Comparison of ENCODE assay signal across 14 mouse cellular contexts in genomic region chr9:62205264-62205663, GRCm38 (mm10).
DNase-seq lines count a peak whose midpoint lies in the region; ATAC-seq lines count a peak whose summit lies in the region.
"Had no signal": no experiment of that assay in that cellular context is flagged by ENCODE, and none has a peak within 500 bp of the region (broad histone marks: within the 10 kb centered on the region; RNA-seq: fewer than 3 reads in every experiment).

No protein-coding gene starts in this region.

- H3K27ac ChIP-seq in kidney, embryonic 15.5 days: 0 out of 2 replicates have a peak overlapping the region, but pooled peaks have one; percentile 32
- H3K27ac ChIP-seq in kidney, embryonic 16.5 days (ENCODE audit: low read length): no peak overlapping the region
- peak overlapping the region; percentile 75 for H3K27ac ChIP-seq in brown adipose tissue, adult 24 weeks (replicated peaks; ENCODE audit: low read depth, low read length)
- no peak overlapping the region for H3K27ac ChIP-seq in embryonic facial prominence, embryonic 11.5 days (replicated peaks; ENCODE audit: low read depth, low read length)
- H3K27ac ChIP-seq in lung, embryonic 16.5 days (ENCODE audit: low read length): no peak overlapping the region
- H3K27ac ChIP-seq: embryonic facial prominence, embryonic 15.5 days; forebrain, embryonic 15.5 days; liver, embryonic 14.5 days had no signal

- H3K4me3 ChIP-seq in kidney, embryonic 15.5 days (replicated peaks): no peak overlapping the region
- H3K4me3 ChIP-seq in kidney, embryonic 16.5 days (ENCODE audit: low read length): no peak overlapping the region
- H3K4me3 ChIP-seq in brown adipose tissue, adult 24 weeks (ENCODE audit: insufficient read depth, low read depth, low read length): no peak overlapping the region
- H3K4me3 ChIP-seq in embryonic facial prominence, embryonic 11.5 days (ENCODE audit: low read depth, low read length): no peak overlapping the region
- no peak overlapping the region for H3K4me3 ChIP-seq in lung, embryonic 16.5 days (ENCODE audit: low read length)
- H3K4me3 ChIP-seq: embryonic facial prominence, embryonic 15.5 days; forebrain, embryonic 15.5 days had no signal

- no peaks in the 10 kb centered on the region for H3K9me3 ChIP-seq in kidney, embryonic 15.5 days (replicated peaks)
- H3K9me3 ChIP-seq in kidney, embryonic 16.5 days (ENCODE audit: low read length): no peaks in the 10 kb centered on the region
- no peaks in the 10 kb centered on the region for H3K9me3 ChIP-seq in embryonic facial prominence, embryonic 11.5 days (replicated peaks; ENCODE audit: control insufficient read depth, low read length)
- no peaks in the 10 kb centered on the region for H3K9me3 ChIP-seq in lung, embryonic 16.5 days (ENCODE audit: control insufficient read depth, low read length)
- H3K9me3 ChIP-seq: embryonic facial prominence, embryonic 15.5 days; forebrain, embryonic 15.5 days had no signal

- H3K36me3 ChIP-seq in kidney, embryonic 15.5 days: no peaks in the 10 kb centered on the region
- H3K36me3 ChIP-seq in kidney, embryonic 16.5 days (ENCODE audit: insufficient read depth, low read length): no peaks in the 10 kb centered on the region
- H3K36me3 ChIP-seq in embryonic facial prominence, embryonic 11.5 days (replicated peaks; ENCODE audit: control insufficient read depth, insufficient read depth, low read depth, low read length): no peaks in the 10 kb centered on the region
- no peaks in the 10 kb centered on the region for H3K36me3 ChIP-seq in lung, embryonic 16.5 days (ENCODE audit: control insufficient read depth, insufficient read depth, low read length)
- H3K36me3 ChIP-seq: embryonic facial prominence, embryonic 15.5 days; forebrain, embryonic 15.5 days had no signal

- WGBS in kidney, embryonic 15.5 days: 57% methylated on average over 4 of the region's 4 CpGs
- 53% methylated on average over 4 of the region's 4 CpGs for WGBS in kidney, embryonic 16.5 days
- WGBS in embryonic facial prominence, embryonic 11.5 days: 45% methylated on average over 4 of the region's 4 CpGs
- 41% methylated on average over 4 of the region's 4 CpGs for WGBS in lung, embryonic 16.5 days

- H3K27me3 ChIP-seq in kidney, embryonic 15.5 days: no peaks in the 10 kb centered on the region
- H3K27me3 ChIP-seq in kidney, embryonic 16.5 days (ENCODE audit: insufficient read depth, low read length): no peaks in the 10 kb centered on the region
- H3K27me3 ChIP-seq in embryonic facial prominence, embryonic 11.5 days (ENCODE audit: control insufficient read depth, insufficient read depth, low read length): no peaks in the 10 kb centered on the region
- H3K27me3 ChIP-seq in lung, embryonic 16.5 days (ENCODE audit: control insufficient read depth, insufficient read depth, low read depth, low read length): no peaks in the 10 kb centered on the region
- H3K27me3 ChIP-seq: embryonic facial prominence, embryonic 15.5 days; forebrain, embryonic 15.5 days had no signal

- no peak overlapping the region for H3K9ac ChIP-seq in kidney, embryonic 15.5 days
- no peak overlapping the region for H3K9ac ChIP-seq in kidney, embryonic 16.5 days (replicated peaks; ENCODE audit: low read length)
- H3K9ac ChIP-seq in embryonic facial prominence, embryonic 11.5 days (replicated peaks; ENCODE audit: low read length): no peak overlapping the region
- H3K9ac ChIP-seq in lung, embryonic 16.5 days (ENCODE audit: low read length): no peak overlapping the region
- H3K9ac ChIP-seq: embryonic facial prominence, embryonic 15.5 days; forebrain, embryonic 15.5 days; liver, embryonic 14.5 days had no signal

- peak; percentile 24 for DNase-seq in embryonic facial prominence, embryonic 11.5 days (ENCODE audit: low spot score)
- DNase-seq in urinary bladder, adult 18-20 months (ENCODE audit: low spot score in 2 of 2): no peak
- DNase-seq in left cerebral cortex, adult 9 months (ENCODE audit: low spot score in 2 of 2): no peak
- DNase-seq: cerebellum, adult 2 months; thymus, adult 2 months had no signal

- ATAC-seq in kidney, embryonic 15.5 days (replicated peaks; ENCODE audit: low FRiP score): no peak
- no peak for ATAC-seq in kidney, embryonic 16.5 days (ENCODE audit: low FRiP score, low TSS enrichment)
- no peak for ATAC-seq in embryonic facial prominence, embryonic 11.5 days (replicated peaks; ENCODE audit: insufficient number of reproducible peaks, low FRiP score, low TSS enrichment, low read depth)
- peak; percentile 28; the same call in 1 of the 2 replicates for ATAC-seq in lung, embryonic 16.5 days (ENCODE audit: low read depth)
- no peak for ATAC-seq in megakaryocyte, adult 5-6 weeks (ENCODE audit: poor library complexity, severe bottlenecking)
- ATAC-seq: forebrain, embryonic 15.5 days had no signal

- no peak overlapping the region for H3K4me2 ChIP-seq in kidney, embryonic 15.5 days
- no peak overlapping the region for H3K4me2 ChIP-seq in kidney, embryonic 16.5 days (replicated peaks; ENCODE audit: low read depth, low read length)
- H3K4me2 ChIP-seq in embryonic facial prominence, embryonic 11.5 days (ENCODE audit: low read depth, low read length): no peak overlapping the region
- H3K4me2 ChIP-seq in lung, embryonic 16.5 days (ENCODE audit: low read depth, low read length): no peak overlapping the region
- H3K4me2 ChIP-seq: embryonic facial prominence, embryonic 15.5 days; forebrain, embryonic 15.5 days; midbrain, embryonic 11.5 days had no signal

- no peaks in the 10 kb centered on the region for H3K4me1 ChIP-seq in kidney, embryonic 15.5 days
- H3K4me1 ChIP-seq in kidney, embryonic 16.5 days (ENCODE audit: insufficient read depth, low read length): no peaks in the 10 kb centered on the region
- peaks cover 12% of the 10 kb centered on the region; the same call in 1 of the 2 replicates for H3K4me1 ChIP-seq in brown adipose tissue, adult 24 weeks (ENCODE audit: control insufficient read depth, insufficient read depth, insufficient read length, low read length)
- H3K4me1 ChIP-seq in embryonic facial prominence, embryonic 11.5 days (ENCODE audit: control insufficient read depth, insufficient read depth, low read length): no peaks in the 10 kb centered on the region
- no peaks in the 10 kb centered on the region for H3K4me1 ChIP-seq in lung, embryonic 16.5 days (replicated peaks; ENCODE audit: control insufficient read depth, insufficient read depth, low read length)
- H3K4me1 ChIP-seq: embryonic facial prominence, embryonic 15.5 days; forebrain, embryonic 15.5 days had no signal

Comparison
In these comparisons a context has a peak if more than half of its experiments do, and no peak if none do; other contexts are left out.
1. H3K27ac ChIP-seq: peak in kidney, embryonic 15.5 days (single experiment) and brown adipose tissue, adult 24 weeks (single experiment); none in kidney, embryonic 16.5 days (single experiment), embryonic facial prominence, embryonic 11.5 days (single experiment) and lung, embryonic 16.5 days (single experiment).